ENCODE assay signal across 20 mouse cellular contexts in the genomic region with DNA sequence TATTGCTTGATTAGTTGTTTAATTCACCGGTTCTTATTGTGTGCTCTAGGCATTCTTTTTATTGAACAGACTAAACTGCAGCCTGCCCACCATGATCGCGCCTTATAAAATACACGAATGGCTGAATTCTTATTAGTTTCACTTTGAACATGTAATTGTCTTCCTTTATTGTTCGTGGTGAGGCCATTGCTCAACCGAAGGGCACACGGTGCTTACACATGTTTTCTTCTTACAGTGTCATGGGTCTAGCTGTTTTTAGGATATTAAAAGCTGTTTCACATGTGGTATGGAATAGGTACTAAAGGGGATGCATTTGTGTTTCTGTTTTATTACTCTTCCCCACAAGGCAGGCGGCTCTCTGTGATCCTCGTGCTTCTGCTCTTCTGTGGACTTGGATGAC.
DNase-seq lines count a peak whose midpoint lies in the region; ATAC-seq and TF ChIP-seq lines count a peak whose summit lies in the region.
"Had no signal": no experiment of that assay in that cellular context is flagged by ENCODE, and none has a peak within 500 bp of the region (broad histone marks: within the 10 kb centered on the region; RNA-seq: fewer than 3 reads in every experiment).

No protein-coding gene starts in this region.

- H3K4me3 ChIP-seq in heart, adult 2 months, result no peak overlapping the region
- H3K4me3 ChIP-seq: embryonic facial prominence, embryonic 10.5 days; embryonic facial prominence, embryonic 12.5 days; forebrain, embryonic 13.5 days; forebrain, embryonic 15.5 days had no signal

- no peaks in the 10 kb centered on the region for H3K27me3 ChIP-seq in heart, adult 2 months (ENCODE audit: control insufficient read depth, insufficient read depth, low read length)
- H3K27me3 ChIP-seq: embryonic facial prominence, embryonic 12.5 days; forebrain, embryonic 13.5 days; forebrain, embryonic 15.5 days had no signal

- peaks cover 3% of the 10 kb centered on the region; the same call in 1 of the 2 replicates for H3K36me3 ChIP-seq in heart, adult 2 months (ENCODE audit: control insufficient read depth, insufficient read depth, low read length)
- H3K36me3 ChIP-seq: embryonic facial prominence, embryonic 12.5 days; forebrain, embryonic 15.5 days had no signal

- no peak overlapping the region for H3K9ac ChIP-seq in heart, adult 2 months (ENCODE audit: low read depth, low read length)
- H3K9ac ChIP-seq: embryonic facial prominence, embryonic 12.5 days; forebrain, embryonic 13.5 days; forebrain, embryonic 15.5 days; forebrain, postnatal 0 days had no signal

- ATAC-seq in granulocyte monocyte progenitor cell, adult 5-6 weeks (replicated peaks; ENCODE audit: poor library complexity, severe bottlenecking), result peak; percentile 79
- peak; percentile 55 for ATAC-seq in megakaryocyte progenitor cell, adult 5-6 weeks (replicated peaks; ENCODE audit: poor library complexity)
- ATAC-seq: forebrain, embryonic 13.5 days; forebrain, embryonic 15.5 days; forebrain, postnatal 0 days had no signal

- H3K4me1 ChIP-seq in heart, adult 2 months (ENCODE audit: control insufficient read depth, insufficient read depth, low read length), result peaks cover 3% of the 10 kb centered on the region
- H3K4me1 ChIP-seq: embryonic facial prominence, embryonic 12.5 days; forebrain, embryonic 13.5 days; forebrain, embryonic 15.5 days had no signal

- H3K27ac ChIP-seq in heart, adult 2 months, result no peak overlapping the region
- H3K27ac ChIP-seq: embryonic facial prominence, embryonic 10.5 days; embryonic facial prominence, embryonic 12.5 days; forebrain, embryonic 13.5 days; forebrain, embryonic 15.5 days had no signal

- peak; percentile 14 for DNase-seq in heart, adult 11 months
- no peak for DNase-seq in heart, adult 18-20 months
- no peak for DNase-seq in heart, adult 2 months
- no peak for DNase-seq in gastrocnemius, postnatal 36 days
- DNase-seq: adrenal gland, adult 2 months; adrenal gland, postnatal 10 days; adrenal gland, postnatal 25 days; cerebellum, adult 11 months; cerebellum, adult 18-20 months; cerebellum, adult 8-10 months; cerebellum, adult 9-11 months; cerebellum, postnatal 14 days; cerebellum, postnatal 36 days; forebrain, postnatal 0 days had no signal

- no peak for TF ChIP-seq POLR2A in heart, adult 2 months (IDR thresholded peaks at IDR 0.05; ENCODE audit: insufficient read depth, low read depth, low read length)

- intact Hi-C loops in heart, adult 2 months (cut with DNase I), result no loop called here
- intact Hi-C loops in gastrocnemius, postnatal 36 days (cut with DNase I), result no loop called here

- TF ChIP-seq EP300 in heart, adult 2 months (IDR thresholded peaks at IDR 0.05; ENCODE audit: insufficient read depth, low read depth, low read length), result no peak

- H3K79me2 ChIP-seq in heart, adult 2 months (replicated peaks; ENCODE audit: control insufficient read depth, insufficient read depth, low read length), result peaks cover 2% of the 10 kb centered on the region; the same call in 1 of the 2 replicates

- 93% methylated on average over 9 of the region's 9 CpGs for WGBS in heart, adult 2 months

- TF ChIP-seq CTCF in heart, adult 2 months (IDR thresholded peaks at IDR 0.05), result no peak
